Mouse (Mus musculus) effector memory CD4-positive, alpha-beta T cell, adult 5 months (primary cell): ENCODE results near the gene Gss. TPM values are rescaled to one million over a fixed set of nuclear protein-coding genes. Genes with fewer than 3 reads are reported as not detected.

Experiments used
- polyA plus RNA-seq: library from polyadenylated mRNA; unstranded; fragments of 100-300 nt; shearing (Covaris generic); gene quantifications from one replicate; pipeline ENCODE4 v1.2.1, GENCODE M21; 2017

Gss gene
- polyA plus RNA-seq, result 16.2 TPM

DNA sequence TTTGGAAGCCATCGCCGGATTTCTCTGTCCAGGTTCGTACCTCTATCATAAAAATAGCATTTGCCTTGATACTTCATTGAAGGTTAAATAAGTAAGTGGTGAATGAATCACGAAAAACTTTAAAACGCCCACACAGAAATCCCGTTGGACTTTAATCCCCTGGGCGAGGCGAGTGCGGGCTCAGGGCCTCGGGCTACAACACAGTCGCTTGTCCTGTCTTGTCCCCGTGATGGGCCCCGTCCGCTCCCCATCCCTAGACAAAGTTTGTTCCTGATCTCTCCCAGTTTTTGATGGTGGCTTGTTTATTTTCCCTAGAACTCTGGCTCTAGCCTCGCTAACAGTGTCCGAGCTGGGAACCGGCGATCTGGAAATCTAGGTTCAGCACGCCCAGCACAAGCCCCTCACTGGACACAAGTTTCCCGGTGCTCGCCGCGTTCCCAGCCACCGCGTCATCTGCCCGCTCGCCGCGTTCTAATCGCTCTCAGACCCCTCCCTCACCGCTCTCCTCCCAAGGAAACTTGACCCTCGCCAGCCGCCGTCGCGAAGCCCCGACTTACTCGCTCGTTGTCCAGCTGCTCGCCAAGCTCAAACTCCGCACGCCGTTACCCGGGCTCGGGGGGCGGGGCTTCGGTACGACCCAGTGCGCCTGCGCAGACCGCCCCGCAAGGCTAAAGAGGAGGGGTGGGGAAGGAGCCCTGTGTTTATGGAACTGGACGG lies at the start of gene Gss:
Gene Gss, minus strand, starts transcription at position 674 of the 717 bp plus-strand sequence.

DNA sequence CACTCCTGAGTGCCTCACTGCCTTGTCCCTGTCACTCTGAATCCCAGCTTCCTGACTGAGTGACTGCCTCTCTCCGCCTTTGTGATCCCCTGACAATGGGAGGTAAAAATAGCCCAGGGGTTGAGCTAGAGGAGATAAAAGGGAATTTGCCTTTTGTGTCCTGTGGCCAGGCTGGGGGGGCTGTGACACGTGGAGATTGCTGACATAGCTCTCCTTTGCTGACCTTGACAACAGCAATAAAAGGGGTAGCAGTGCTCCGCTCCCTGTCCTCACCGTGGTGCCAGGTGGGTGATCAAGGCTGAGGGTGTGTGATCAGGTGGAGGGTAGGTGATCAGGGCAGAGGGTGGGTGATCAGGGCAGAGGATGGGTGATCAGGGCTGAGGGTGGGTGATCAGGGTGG lies 18.4 kb upstream of the Gss start, which contains the start of gene Myh7b:
Gene Myh7b, plus strand, starts transcription at position 235 of the 400 bp plus-strand sequence.

DNA sequence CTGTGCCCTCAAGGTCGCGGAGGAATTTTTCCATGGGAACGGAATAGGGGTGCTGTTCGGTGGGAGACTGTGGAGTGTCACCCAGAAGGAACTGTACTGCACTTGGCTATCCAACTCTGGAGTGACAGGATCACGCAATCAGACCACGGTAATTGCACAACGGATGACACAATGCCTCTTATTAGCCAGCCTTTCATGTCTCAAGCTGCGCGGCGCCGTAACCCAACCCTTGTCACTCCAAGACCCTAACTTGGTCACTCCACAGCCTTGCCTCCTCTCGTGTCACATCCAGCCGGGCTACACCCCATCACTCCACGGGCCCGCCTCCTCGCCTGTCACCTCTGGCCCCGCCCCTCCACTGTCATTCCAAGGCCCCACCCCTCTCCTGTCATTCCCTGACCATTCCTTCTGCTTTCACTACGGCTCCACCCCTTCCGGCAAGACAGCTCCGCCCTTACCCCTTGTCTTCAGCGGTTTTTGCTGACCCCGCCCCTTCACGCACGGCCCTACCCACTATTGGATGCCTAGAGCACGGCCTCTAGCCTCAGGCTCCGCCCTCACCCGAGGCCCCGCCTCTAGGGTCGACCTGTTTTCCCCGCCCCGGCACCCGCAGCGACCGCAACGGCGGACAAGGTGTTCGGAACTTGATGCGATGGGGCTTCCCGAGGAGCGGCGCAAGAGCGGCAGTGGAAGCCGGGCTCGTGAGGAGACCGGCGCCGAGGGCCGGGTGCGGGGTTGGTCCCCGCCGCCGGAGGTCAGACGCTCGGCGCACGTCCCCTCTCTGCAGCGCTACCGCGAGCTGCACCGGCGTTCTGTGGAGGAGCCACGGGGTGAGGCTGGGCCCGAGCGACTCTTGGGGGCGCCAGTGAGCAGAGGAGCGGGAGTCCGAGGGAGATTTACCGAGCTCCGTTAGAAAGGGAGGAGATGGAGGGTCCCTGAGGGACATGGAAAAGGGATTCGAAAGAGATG lies 74.9 kb downstream of the Gss start, which contains the start of the genes Acss2 and Ggt7:
Gene Acss2, plus strand, starts transcription at position 494 of the 969 bp plus-strand sequence.
Gene Ggt7, minus strand, starts transcription at position 783 of the 969 bp plus-strand sequence.

Other genes with a start within 250 kb of the Gss start
- gene Pigu, start 235.4 kb downstream of the Gss start, polyA plus RNA-seq, result 30.7 TPM
- gene Trp53inp2, start 211.8 kb downstream of the Gss start, polyA plus RNA-seq, result 56.3 TPM
- 32.0 TPM for gene Ncoa6, start 118.9 kb downstream of the Gss start, polyA plus RNA-seq
- 65.3 TPM for gene Acss2, start 74.9 kb downstream of the Gss start, polyA plus RNA-seq
- gene Ggt7, start 74.6 kb downstream of the Gss start, polyA plus RNA-seq, result 6.4 TPM
- not detected for gene Myh7b, start 18.4 kb upstream of the Gss start, polyA plus RNA-seq
- 149 TPM for gene Trpc4ap, start 99.6 kb upstream of the Gss start, polyA plus RNA-seq
- gene Edem2, start 136.7 kb upstream of the Gss start, polyA plus RNA-seq, result 46.7 TPM
- gene Gm17581, start 143.1 kb upstream of the Gss start, polyA plus RNA-seq, result not detected
- not detected for gene Procr, start 158.3 kb upstream of the Gss start, polyA plus RNA-seq
- gene Mmp24, start 182.5 kb upstream of the Gss start, polyA plus RNA-seq, result 0.12 TPM
- 40.6 TPM for gene BC029722, start 226.6 kb upstream of the Gss start, polyA plus RNA-seq
- 159 TPM for gene Eif6, start 234.1 kb upstream of the Gss start, polyA plus RNA-seq
- gene Fam83c, start 242.0 kb upstream of the Gss start, polyA plus RNA-seq, result not detected